Mouse (Mus musculus): Measurements from ENCODE around the gene Pde2a.
A peak's percentile ranks its signal among the peaks of the same experiment; 100 is the strongest.

The Pde2a gene

DNA sequence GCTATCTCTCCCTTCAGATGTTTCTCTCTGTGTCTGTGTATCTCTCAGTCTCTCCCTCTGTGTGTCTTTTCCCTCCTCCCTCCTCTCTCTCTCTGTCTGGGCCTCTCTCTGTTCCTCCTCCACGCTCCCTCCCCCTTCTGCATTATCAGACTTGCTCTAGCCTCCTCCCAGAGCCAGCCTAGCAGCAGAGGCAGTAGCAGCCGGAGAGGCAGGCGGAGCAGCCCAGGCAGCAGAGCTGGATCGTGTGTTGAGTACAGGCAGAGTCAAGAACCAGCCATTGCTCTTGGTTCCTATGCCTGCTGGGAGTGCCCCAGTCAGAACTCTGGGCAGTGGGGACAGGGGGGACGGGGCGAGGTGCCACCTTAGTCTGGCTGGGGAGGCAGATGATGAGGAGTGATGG, at the start of gene Pde2a:
Pde2a (plus strand) TSS at position 163 of the 400 bp plus-strand sequence.
- DNase-seq, result peak; percentile 85

DNA sequence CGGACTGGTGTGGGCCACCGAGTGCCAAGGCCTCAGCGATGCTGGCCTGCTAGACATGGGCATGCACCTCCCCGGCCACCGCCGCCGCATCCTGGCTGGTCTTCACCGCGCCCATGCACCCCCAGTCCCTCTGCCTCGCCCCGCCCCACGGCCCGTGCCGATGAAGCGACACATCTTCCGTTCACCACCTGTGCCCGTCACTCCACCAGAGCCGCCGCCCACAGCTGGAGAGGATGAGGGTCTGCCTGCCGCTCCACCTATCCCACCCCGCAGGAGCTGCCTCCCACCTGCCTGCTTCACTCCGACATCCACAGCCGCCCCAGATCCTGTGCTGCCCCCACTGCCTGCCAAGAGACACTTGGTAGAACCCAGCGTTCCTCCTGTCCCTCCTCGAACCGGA, 48.4 kb upstream of the Pde2a start:
- DNase-seq, result no peak

DNA sequence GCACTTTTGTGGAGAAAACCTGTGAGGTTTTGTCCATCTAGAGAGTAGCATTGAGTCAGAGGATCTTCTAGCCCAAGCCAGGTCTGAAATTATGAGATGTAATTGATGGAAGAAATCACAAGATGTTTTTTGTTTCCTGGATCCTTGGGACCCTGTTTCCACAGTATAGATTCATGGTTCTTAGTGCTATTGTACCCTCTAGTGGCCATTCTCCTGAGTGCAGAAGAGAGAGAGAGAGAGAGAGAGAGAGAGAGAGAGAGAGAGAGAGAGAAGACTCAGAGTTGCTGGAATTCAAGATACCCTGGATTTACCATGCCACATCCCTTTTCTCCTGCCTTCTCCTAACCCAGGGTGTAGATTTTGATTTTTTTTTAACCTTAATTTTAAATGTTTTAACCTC, 47.3 kb upstream of the Pde2a start:
- DNase-seq, result no peak

DNA sequence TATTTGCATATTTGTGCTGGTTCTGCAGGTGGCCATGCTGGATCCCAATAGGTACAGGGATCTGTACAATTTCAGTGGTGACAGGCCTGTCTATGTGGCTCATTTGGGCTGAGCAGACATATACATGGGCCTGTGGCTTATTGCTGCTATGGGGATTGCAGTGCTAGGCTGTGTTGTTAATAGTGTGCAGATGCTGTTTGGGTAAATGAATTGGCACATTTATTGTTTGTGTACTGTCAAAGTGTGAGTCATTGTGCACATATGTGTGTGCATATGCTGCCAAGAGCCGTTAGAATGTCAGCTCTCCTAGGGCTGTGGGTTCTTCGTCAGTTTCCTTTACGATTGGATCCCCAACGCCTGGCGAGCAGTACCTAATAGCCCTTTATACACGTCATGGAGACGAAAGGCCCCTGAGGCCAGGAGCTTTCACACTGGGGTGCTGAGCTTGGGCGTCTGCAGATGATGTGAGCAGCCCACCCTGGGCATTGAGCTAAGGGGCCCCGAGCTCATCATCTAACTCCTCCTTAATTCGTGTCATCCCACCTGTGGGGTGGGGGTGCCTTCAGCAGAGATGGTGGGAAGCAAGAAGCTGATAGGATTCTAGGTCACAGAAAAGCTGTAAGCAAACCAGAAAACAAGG, 44.7 kb upstream of the Pde2a start:
- DNase-seq, result no peak

DNA sequence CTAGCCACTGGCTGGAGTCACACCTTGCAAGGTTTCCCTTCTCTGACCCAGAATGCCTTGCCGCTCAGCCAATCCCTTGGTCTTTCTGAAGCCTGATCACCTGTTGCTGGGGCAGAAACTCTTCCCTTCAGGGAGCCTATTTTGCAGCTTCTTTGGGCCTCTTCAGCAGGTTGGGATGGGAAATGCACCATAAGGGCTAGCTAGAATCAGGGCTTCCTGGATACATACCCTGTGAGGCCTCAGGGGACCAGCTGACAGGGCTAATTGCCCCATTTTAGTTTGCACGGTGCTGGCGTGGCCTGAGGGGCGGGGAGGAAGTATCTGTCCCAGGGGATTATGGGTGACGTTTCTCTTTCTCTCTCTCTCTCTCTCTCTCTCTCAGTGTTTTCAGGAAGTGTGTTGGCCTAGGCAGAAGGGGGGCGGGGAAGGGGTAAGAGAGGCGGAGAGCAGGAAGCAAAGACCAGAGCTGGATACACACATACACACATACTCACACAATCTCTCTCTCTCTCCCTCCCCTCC, 43.7 kb upstream of the Pde2a start:
- DNase-seq, result no peak

DNA sequence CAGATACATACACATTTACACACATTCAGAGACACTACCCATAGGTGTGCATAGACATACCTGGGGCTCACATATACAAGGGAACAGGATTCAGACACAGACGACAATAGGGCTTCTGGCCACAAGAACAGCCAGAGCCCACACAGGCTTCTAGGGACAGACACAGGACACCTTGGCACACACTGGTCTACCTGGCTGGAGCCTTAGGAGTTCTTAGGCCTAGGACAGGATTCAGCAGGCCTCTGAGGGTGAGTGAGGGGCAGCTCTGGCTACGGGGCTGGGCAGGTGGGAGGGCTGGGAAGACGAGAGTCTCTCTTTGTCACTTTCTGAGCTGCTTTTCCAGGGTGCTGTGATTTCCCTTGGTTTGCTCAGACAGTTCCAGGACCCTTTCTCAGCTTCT, 43.2 kb upstream of the Pde2a start:
- DNase-seq, result no peak

DNA sequence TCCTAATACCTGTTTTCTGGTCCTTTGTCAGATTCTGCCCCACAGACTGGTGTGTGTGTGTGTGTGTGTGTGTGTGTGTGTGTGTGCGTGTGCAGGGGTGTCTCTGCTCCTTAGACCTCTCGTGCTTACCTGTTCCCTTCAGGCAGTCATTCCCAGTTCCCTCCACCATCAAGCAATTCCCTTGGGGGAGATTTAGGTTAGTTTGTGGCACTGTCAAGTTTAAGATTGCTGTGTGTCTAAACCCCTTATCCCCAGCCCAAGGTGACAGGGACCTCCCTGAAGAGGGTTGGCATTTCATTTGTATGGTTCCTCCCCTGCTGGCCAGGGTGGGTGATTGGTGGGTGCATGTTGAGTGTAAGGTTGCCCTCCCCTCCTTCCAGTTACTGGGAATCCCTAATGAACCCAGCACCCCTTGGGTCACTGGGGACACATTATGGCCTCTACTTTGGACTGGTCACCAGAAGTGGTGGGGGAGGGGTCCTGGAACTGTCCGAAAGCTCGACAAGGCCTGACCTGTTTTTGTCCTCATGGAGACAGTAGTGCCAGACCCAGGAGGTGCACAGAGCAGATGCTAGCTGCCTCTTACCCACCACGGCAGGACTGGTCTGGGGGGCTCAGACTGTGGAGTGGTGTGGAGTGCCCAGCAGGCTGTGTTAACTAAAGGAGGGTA, 42.6 kb upstream of the Pde2a start:
- DNase-seq, result no peak

DNA sequence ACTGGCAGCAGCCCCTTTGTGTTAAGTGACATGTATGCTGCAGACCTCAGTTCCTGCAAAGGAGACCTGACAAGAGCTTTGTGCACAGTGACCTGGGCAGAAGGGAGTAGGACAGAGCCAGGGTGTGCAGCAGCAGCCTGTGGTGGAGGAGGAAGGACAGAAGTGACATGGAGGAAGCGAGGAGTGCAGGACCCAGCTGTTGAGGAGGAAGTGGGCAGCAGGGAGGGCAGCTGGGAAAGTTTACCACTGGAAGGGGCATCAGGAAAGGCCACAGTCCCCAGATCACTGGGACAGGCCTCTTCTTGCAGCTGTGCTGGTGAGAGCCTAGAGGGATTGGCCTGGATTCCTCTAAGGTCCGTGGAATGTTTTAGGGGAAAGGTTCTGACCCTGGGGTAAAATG, 41.8 kb upstream of the Pde2a start:
- no peak for DNase-seq

DNA sequence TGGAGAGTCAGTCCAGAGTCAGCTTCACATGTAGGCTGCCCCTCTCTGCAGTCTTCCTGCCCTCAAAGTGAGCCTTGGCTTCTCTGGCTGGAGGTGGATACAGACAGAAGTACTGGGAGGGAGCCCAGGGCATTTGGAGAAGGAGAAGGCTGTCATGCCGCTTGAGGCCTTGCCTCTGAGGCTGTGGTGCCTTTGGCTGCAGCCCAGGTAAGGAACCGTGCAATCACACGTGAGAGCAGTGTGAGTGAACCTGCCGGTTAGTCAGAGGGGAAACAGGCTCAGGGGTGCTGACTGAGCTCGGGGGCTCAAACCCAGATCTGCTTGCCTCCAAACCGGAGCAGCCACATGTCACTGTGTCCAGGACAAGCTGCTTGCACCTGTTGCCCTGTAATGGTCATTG, 40.0 kb upstream of the Pde2a start:
- DNase-seq, result no peak

DNA sequence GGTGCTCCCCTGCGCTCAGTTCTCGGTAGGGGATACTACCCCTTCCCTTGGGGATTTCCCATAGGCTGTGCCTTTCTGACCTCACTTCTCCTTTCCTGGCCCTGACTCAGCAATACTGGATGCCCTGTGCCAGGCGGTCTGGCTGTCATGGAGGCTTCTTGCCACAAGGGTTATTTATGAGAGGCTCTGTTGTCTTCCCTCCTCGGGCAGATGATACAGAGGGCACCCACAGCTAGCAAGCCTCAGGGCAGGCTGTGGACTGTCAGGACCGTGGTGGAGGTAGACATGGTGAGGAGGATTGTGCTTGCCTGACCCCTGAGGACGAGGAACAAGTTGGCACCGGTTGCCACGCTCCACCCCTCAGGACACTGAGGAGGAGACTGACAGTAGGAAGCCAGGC, 39.1 kb upstream of the Pde2a start:
- no peak for DNase-seq

DNA sequence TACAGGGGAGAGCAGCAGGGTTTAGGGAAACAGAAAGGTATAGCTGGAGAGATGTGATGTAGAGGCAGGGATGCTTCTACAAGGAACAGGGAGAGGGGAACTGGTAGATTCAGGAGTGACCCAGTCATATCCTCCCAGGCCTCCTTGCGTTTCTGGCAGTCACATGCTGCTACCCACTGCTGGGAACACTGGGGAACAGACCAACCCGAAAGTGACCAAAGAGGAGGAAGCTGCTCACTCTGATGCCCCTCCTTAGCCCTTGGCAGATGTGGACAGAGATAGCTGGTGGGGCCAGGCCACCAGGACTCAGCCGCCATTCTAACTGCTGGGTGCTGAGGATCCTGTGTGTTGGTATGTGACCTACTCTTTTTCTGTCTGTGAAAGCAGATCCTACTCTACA, 37.7 kb upstream of the Pde2a start:
- no peak for DNase-seq

DNA sequence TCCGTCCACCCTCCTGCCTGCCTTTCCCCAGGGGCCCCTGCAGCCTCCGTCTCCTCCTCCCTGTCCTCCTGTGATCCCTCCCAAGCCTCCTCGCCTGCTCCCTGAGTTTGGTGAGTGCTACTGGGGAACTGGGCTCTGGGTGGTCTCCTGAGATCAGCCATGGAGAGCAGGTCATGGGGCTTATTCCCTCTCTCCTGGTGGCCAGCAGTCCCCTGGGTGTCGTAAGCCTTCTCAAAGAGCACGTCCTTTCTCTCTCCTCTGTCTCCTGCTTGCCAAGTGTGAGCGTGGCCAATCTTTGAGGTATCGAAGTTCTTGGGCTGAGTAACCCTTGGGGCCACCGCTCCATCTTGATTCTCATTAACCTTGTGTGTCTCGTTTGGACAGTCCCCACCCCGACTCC, 36.6 kb upstream of the Pde2a start:
- no peak for DNase-seq

DNA sequence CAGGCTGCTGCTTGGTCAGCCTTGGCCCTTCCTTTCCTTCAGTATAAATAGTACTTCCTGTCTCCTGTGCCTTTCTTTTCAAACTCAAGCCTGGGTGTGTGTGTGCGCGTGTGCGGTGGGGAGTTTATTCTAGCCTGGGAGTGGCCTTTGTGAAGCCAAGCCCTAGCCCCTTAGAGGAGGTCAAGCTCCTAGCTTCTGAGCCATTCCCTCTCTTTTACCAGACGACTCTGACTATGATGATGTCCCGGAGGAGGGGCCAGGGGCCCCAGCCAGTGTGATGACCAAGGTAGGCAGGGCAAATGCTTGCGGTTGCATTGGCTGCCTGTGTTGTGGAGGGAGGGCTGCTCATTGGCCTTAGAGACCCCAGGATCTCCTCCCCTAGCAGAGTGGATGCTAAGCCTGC, 36.2 kb upstream of the Pde2a start:
- DNase-seq, result no peak

DNA sequence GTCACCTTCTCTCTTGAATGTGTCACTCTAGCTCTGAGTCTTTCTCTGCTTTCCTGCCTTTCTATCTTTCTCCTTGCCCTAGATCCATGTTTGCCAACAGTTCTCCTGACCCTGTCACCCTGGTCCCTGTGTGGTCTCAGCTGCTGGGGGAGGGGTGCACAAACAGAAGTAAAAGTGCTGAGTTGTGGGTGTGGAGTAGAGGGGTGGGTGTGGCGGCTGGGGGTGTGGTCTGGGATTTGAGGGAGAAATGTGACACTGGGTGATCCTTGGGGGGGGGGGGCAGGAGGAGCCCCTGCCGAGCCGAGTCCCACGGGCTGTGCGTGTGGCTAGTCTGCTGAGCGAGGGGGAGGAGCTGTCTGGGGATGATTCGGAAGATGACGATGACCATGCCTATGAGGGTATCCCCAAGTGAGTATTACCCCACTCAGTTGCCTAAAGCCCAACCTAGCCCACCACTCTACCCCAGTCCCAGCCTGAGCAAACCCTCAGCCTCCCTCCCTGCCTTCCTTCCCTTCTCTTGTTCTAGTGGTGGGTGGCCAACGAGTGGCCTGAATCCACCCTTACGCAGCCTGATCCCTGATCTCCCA, 35.5 kb upstream of the Pde2a start:
- no peak for DNase-seq

DNA sequence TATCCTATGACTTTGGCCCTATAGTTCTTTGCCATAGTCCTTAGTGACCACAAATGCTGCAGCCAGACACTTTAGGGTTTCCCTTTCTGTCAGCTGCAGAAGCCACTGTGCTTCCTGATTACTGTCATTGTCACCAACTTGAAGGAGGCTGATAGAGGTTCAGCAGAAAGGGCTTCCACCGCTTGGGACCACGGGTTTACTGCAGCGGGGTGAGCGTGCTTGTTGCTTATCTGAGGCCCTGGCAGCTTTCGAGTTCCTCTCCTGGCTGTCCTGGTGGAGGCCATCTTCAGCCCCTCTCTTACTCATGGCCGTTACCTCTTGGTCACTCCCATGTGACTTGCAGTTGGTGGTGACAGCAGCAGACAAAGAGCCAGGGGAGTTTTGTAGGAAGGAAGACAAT, 32.2 kb upstream of the Pde2a start:
- DNase-seq, result no peak

DNA sequence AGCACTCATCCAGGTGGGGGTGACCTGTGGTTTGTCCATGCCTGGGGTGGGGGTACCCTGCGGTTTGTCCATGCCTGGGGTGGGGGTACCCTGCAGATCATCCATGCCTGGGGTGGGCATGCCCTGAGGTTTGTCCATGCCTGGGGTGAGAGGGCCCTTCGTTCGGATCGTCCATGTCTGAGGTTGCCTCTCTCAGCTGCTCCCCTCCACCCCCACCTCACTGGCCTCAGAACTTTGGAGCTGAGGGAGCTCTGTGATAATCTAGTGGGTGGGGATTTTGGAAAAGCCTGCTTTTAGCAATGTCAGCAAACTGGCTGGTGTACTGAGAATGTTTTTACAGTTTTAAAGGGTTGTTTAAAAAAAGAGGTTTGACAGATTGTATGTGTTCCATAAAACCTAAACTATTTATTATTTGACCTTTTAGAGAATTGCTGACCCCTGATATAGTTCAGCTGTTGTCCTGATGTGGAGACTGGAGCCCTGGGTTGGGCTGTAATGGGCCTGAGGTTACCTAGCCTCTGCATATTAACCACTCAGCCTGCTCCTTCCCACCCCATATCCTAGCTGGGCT, 29.5 kb upstream of the Pde2a start:
- DNase-seq, result no peak

DNA sequence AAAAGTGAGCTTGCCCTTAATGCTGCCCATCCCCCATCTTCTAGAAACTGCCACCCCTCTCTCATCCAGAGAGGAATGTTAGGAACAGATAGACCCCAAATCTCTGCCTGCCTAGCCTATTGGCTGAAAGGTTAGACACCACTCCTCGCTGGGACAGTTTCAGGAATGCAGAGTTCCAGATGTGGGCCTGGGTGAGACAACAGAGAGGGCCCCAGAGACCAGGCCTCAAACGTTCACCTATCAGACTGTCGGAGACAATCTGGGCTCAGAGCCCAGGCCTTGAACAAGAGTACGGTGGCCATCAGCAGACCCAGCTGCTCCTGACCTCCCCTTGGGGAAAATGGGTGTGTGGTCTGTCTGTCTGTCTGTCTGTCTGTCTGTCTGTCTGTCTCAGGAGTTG, 28.5 kb upstream of the Pde2a start:
- DNase-seq, result no peak

DNA sequence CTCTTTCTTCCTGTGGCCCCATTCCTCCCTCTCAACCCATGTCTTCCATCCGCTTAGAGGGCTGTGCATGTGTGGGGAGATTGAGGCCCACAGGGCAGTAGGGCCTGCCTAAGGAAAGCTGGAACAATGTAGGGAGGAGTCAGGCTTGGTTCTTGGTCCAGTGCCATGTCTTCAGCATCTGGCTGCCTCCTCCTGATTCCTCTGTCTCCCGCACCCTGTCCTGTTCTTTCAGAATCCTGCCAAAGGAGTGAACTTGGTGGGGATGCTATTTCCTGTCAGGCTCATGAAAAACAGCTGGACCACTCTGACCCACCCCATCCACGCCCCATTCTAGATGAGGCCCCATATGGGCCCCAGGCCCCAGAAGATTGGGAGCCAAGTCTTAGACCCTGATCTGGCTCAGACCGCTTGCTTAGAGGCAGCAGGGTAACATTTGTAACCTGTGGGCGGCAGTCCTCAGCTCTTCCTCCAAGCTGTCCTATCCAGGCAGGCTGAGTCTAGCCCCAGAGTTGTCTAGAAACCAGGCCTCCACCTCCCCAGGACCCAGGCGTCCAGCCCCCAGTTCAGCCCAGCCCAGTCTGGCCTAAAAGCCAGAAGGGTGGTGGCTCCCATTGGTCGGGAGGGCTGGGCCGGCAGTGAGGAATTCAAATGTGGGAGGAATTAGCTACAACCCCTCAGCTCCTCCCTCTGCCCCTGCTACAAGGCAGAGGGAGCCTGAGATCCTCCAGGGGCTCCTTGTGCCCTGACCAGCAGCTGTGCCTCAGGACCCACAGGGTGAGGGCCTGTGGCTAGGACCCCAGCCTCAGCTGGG, 27.6 kb upstream of the Pde2a start:
- no peak for DNase-seq

DNA sequence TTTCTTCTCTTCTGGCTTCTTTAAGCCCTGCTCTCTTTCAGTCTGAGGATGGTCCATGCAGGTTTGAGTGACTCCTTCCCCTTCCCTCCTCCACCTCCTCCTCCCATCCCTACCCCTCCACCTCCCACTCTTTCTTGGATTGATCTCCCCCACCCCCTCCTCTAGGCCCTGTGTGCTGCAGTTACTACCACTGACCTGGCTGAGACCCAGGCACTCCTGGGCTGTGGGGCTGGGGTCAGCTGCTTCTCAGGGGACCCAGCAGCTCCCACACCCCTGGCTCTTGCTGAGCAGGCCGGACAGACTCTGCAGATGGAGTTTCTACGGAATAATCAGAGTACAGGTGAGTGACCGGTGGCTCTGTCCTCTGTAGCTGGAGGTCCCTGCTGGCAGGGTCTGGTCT, 26.9 kb upstream of the Pde2a start:
- DNase-seq, result no peak

DNA sequence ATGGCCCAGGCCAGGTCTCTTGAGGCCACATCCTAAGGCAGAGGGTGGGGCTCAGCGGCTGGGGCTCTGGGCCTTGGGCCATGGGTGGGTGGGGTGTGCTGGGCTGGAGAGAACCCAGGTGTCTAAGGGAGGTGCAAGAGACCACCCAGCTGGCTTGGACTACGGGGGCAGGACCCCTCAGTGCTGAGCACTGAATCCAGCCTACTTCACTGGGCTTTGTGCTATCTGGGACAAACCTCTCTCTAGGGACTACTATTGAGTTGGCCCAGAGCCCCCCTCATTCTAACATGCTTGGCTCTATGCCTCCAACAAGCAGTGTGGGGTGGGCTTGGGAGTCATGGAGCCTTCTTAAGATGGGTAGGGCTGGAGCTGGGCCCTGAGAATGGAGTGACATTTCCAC, 26.0 kb upstream of the Pde2a start:
- no peak for DNase-seq

DNA sequence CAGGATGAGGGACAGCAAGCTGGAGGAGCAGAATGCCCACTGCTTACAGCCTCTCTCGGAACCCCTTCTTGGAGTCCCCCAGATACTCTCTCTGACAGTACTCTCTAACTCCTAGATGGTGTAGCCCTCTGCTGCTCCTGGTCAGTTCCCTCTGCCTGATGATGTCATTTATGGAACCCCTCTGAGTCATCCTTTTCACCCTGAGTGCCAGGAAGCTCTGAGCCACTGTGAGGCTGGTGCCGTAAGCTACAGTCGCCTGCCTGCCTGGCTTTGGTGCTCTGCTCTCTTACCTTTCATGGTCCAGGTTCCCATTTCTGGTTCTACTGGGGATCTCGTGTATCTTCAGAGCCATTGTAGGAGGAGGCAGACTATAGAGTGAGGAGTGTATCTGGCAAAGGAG, 24.3 kb upstream of the Pde2a start:
- no peak for DNase-seq

DNA sequence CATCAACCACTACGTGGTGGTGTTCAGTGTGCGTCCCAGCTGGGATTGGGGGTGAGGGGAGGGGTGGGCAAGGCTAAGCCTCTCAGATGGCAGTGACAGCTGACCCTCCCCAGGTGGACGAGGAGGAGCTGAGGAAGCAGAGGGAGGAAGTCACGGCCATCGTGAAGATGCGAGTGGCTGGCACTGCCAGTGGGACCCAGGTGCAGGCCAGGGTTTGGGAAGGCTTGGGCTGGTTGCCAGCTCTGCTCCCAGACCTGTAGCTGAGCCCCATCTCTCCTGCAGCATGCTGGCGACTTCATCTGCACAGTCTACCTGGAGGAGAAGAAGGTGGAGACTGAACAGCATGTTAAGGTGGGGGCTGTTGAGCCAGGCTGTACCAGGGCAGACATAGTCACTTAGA, 20.0 kb upstream of the Pde2a start:
- no peak for DNase-seq

DNA sequence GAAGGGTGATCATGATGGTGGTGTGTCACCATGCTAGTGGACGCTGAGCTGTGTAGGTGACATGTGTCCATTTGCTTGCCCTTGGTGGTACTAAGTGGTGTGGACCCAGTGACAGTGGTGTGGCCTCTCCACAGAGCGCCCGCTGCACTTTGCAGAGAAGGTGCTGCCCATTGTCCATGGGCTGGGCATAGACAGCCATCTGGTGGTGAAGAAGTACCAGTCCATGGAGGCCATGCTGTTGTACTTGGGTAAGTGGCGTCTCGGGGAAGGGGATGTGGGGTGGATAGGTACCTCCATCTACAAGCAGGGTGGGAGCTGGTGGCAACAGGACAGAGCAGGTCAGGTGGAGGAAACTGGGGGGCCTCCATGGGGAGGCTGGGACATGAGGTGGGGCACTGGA, 17.7 kb upstream of the Pde2a start:
- no peak for DNase-seq

All from right cerebral cortex, postnatal 25 days (tissue).